Mouse (Mus musculus): Measurements from ENCODE around the gene Erbb3.
"Not testable (repeated sequence)": the region's sequence is repeated elsewhere in the genome, so short reads cannot be mapped to it uniquely, and the experiment has no call there.

Erbb3 gene

GRCm38 (mm10) chr10:128589464-128590192, at the start of gene Erbb3:
Gene Erbb3, minus strand, starts transcription at chr10:128589652.
- DNase-seq (ENCODE audit: extremely low read depth, low read depth), result no peak

GRCm38 (mm10) chr10:128637011-128637410, 47.6 kb upstream of the Erbb3 start:
- no peak for DNase-seq (ENCODE audit: extremely low read depth, low read depth)

- DNase-seq (ENCODE audit: extremely low read depth, low read depth), result no peak
These were observed 47.1 kb upstream of the Erbb3 start for GRCm38 (mm10) chr10:128636561-128636960.

- DNase-seq (ENCODE audit: extremely low read depth, low read depth), result no peak
These were observed 46.2 kb upstream of the Erbb3 start for GRCm38 (mm10) chr10:128635697-128636096.

- DNase-seq (ENCODE audit: extremely low read depth, low read depth), result no peak
These were observed 42.1 kb upstream of the Erbb3 start for GRCm38 (mm10) chr10:128631571-128631970.

- not testable (repeated sequence) for DNase-seq (ENCODE audit: extremely low read depth, low read depth)
These were observed 40.9 kb upstream of the Erbb3 start for GRCm38 (mm10) chr10:128630306-128630705.

- no peak for DNase-seq (ENCODE audit: extremely low read depth, low read depth)
These were observed 40.3 kb upstream of the Erbb3 start for GRCm38 (mm10) chr10:128629746-128630145.

- no peak for DNase-seq (ENCODE audit: extremely low read depth, low read depth)
These were observed 38.2 kb upstream of the Erbb3 start for GRCm38 (mm10) chr10:128627398-128628317.

GRCm38 (mm10) chr10:128626311-128627310, 37.2 kb upstream of the Erbb3 start, which contains the start of gene Rps26:
Gene Rps26, minus strand, starts transcription at chr10:128626747.
- peak; percentile 100 for DNase-seq (ENCODE audit: extremely low read depth, low read depth)

GRCm38 (mm10) chr10:128625287-128625894, 35.9 kb upstream of the Erbb3 start:
- DNase-seq (ENCODE audit: extremely low read depth, low read depth), result peak; percentile 95

GRCm38 (mm10) chr10:128623106-128623613, 33.7 kb upstream of the Erbb3 start:
- DNase-seq (ENCODE audit: extremely low read depth, low read depth), result not testable (repeated sequence)

- no peak for DNase-seq (ENCODE audit: extremely low read depth, low read depth)
These were observed 33.2 kb upstream of the Erbb3 start for GRCm38 (mm10) chr10:128622702-128623101.

- DNase-seq (ENCODE audit: extremely low read depth, low read depth), result peak; percentile 36
These were observed 32.6 kb upstream of the Erbb3 start for GRCm38 (mm10) chr10:128621986-128622520.

GRCm38 (mm10) chr10:128620241-128620640, 30.8 kb upstream of the Erbb3 start:
- no peak for DNase-seq (ENCODE audit: extremely low read depth, low read depth)

GRCm38 (mm10) chr10:128619148-128619547, 29.7 kb upstream of the Erbb3 start:
- not testable (repeated sequence) for DNase-seq (ENCODE audit: extremely low read depth, low read depth)

GRCm38 (mm10) chr10:128618570-128618969, 29.1 kb upstream of the Erbb3 start:
- DNase-seq (ENCODE audit: extremely low read depth, low read depth), result no peak

GRCm38 (mm10) chr10:128615798-128616448, 26.5 kb upstream of the Erbb3 start:
- not testable (repeated sequence) for DNase-seq (ENCODE audit: extremely low read depth, low read depth)

- no peak for DNase-seq (ENCODE audit: extremely low read depth, low read depth)
These were observed 25.5 kb upstream of the Erbb3 start for GRCm38 (mm10) chr10:128614934-128615333.

- not testable (repeated sequence) for DNase-seq (ENCODE audit: extremely low read depth, low read depth)
These were observed 24.4 kb upstream of the Erbb3 start for GRCm38 (mm10) chr10:128613820-128614219.

- no peak for DNase-seq (ENCODE audit: extremely low read depth, low read depth)
These were observed 23.6 kb upstream of the Erbb3 start for GRCm38 (mm10) chr10:128613154-128613440.
